Mouse (Mus musculus) frontal cortex, adult 2 months (tissue): ENCODE measurements around the gene Arl11. TPM values are rescaled to one million over a fixed set of nuclear protein-coding genes. Genes with fewer than 3 reads are reported as not detected.

Experiments used
- DNase-seq, 2 experiments: peaks; one replicate each; pipeline ENCODE4 v3.0.0; 2022; ENCODE audit warnings: low spot score in 1 of 2; ENCODE audit errors: extremely low spot score in 1 of 2
- polyA plus RNA-seq: library from polyadenylated mRNA; depleted of rRNA; stranded (reverse); fragments of >200 nt; gene quantifications from 2 replicates; pipeline ENCODE4 v1.2.3, GENCODE M21; 2012; rRNA removed

The Arl11 gene
- polyA plus RNA-seq, 1 experiment, result 1.2 TPM

DNA sequence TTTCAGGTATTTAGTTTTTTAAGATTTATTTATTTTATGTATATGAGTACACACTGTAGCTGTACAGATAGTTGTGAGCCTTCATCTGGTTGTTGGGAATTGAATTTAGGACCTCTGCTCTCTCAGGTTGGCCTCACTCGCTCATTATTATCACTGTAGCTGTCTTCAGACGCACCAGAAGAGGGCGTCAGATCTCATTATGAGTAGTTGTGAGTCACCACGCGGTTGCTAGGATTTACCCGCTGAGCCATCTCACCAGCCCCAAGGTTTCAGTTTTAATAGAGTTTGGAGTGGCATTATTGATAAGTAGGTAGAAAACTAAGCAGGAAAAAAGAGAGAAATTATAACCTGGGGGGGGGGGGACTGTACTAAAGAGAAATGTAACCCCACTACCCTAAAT, 17.5 kb downstream of the Arl11 start:
- DNase-seq, result peak in 1 of 2 experiments; percentile 23

DNA sequence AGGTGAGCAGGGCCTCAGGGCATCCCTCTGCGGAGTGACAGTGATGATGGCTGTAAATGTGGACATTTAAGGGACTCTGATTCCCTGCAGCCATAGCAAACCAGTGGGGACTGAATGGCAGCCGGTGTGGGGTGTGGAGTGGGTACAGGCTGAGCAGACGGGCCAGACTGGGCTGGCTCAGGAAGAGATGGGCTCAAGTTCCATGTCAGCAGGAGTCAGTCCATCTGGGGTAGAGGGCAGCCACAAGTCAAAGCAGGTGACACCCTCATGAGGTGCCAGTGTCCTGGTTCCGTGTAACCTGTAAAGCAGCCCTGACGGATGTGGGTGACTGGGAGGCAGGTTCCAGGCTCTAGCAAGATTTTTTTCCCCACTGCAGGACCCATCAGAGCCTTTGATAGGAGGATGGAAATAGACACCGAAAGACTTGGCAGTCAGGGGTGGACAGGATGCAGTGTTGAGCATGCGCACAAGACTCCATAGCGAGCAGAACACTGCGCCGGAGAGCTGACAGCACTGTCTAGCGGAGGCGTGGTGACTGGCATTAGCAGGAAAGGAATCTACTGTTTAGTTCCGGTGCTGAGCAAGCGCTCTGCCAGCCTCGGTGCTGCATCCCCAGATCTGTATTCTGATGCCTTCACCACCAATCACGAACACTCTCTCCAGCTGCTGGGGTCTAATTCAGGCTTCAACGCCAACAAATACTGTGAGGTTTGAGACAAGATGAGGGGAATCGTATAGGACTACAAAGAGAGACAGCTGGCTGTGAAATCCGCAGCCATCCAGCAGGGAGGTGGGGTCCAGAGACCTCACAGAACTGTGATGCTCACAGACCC, 18.3 kb downstream of the Arl11 start:
- DNase-seq, result peak; percentile 93 to 94

DNA sequence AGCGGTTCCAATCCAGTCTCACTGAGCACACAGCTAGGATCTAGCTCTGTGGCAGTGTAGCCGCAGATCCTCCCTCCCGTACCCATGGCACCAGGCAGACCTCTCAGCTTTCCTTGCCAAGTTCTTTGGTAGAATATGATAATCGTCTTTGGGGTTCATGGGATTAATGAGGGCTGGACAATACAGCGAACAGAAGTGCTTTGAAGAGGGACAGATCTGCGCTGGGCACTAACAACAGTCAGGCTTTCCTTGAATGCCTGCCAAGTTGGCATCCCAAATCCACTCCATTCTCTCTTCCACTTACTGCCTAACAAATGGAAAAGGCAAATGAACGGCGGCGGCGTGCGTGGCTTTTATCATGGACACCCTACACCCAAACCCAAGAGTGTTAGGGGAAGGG, 21.0 kb downstream of the Arl11 start:
- DNase-seq, result peak; percentile 23 to 63

DNA sequence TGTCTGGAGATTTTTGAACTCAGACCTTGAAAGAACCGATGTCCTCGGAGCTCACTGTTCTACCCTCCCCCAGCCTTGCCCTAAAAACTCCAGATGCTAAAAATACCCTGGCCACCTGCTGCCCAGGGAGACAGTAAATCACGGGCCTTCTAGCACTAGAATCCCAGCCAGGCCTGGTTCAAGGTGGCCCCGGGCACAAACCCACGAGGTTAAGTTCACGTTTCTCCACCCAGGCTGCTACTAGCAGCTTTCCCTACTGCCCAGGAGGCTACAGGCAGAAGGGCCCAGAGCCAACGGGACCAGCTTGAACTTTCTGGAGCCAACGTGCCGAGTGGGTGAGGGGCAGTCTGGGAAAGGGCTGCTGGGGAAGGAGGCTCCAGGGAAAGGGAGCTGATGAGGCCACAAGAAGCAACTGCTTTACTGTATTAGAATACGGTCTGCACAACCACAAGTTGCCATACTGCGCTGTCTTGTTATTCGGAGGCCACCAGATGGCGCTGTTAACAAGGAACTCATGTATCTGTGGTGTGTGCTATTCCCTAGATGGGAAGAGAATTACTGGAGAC, 21.5 kb downstream of the Arl11 start:
- DNase-seq, result peak; percentile 60 to 88

DNA sequence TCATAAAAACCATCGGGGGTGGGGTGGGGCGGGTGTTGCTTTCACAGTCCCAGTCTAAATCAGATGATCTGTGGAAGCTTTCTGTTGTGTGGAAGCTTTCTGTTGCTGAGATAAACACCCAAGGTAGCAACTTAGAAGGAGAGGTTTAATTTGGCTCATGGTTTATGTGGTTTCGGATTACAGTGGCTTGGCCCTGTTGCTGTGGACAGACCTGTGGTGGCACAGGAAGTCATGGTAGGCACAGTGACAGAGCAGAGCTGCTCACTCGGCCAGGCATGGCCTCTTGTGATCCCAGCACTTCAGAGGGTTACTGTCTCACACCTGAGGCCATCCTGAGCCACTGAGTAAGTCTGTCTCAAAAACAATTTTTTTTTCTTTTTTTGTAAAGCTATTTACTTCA, 29.8 kb downstream of the Arl11 start:
- DNase-seq, result no peak

DNA sequence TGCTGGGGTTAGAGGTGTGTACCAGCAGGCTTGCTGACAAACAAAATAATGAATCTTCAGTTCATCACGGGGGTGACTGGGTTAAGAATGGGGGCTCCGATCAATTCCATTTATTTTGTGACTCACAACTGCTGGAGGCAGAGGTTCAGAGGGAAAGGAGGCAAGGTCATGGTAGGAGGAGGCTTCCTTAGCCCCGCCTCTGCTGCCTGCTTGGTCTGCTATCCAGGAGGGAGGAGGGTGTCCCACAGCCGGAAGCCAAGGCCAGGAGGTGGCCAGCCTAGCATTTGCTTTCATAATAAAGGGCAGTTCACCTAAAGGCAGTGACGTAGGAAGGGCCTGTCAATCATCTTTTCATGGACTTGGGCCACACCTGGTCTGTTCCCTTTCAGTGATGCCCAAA, 35.0 kb downstream of the Arl11 start:
- DNase-seq, result no peak

DNA sequence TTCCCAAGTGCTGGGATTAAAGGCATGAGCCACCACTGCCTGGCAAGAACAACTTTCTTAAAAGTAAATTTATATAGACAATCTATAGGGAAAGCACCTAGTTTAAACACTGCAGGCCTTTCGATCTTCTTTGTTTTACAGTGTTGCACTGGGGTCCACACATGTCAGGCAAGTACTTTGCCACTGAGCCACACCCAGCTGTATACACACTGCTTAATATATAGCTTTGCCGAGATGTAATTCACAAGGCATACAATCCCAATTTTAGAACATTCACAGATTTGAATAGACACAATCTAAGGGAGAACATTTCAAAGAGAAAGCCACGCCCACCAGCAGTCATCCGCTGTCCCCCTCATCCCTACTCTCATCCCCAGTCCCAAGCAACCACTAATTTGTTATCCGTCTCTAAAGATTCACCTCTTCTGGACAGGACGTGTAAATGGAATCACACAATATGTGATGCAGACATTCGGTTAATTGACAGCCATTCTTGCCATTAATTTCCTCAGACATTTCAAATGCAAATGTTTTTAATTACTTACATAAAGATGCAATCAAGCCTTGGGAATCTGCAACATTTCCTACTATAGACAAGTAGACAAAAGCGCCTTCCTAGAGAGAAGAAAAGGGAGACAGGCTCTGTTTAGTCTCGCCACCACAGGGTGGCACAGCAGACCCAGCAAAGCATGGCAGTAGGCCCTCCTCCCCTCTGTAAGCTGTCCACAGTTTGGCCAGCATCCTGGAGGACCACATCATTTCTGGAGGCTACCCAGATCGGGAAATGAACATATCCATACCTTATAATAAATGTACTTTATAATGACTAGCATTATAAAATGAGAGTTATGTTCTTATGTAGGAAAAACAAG, 37.5 kb downstream of the Arl11 start:
- DNase-seq, result peak in 1 of 2 experiments; percentile 57

DNA sequence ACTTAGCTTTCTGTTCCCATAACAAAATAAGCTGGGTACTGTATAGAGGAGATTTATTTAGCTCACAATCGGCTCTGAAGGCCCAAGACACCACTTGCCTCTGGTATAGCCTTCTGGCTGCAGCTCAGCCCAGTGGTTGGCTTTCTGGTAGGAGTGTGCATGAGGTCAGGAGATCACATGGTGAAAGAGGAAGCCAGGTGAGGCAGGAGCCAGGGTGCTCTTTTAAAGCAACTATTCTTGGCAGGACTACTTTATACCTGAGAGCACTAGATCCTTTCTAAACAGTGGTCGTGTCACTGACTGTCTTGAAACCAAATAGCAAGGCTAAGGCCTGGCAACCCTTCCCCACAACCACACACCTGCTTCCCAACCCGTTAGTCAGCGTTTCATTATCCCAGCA, 40.3 kb downstream of the Arl11 start:
- no peak for DNase-seq

DNA sequence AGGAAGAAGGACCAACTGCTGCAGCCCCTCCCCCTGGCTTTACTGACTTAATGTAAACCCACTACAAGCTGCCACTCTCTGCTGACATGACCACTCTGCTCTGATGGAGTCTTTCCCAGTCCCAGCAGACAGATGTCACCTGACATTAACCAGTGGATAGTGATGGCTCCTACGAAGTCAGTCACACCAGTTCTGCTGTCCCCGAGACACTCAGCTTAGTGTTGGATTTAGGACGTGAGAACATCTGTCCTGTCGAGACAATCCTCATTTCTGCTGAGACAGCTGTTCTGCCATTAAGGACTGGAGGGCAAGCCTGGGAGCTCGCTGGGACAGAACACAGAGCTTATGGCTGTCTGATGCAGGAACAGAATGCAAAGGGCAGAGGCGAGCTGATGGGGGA, 41.3 kb downstream of the Arl11 start:
- DNase-seq, result no peak

DNA sequence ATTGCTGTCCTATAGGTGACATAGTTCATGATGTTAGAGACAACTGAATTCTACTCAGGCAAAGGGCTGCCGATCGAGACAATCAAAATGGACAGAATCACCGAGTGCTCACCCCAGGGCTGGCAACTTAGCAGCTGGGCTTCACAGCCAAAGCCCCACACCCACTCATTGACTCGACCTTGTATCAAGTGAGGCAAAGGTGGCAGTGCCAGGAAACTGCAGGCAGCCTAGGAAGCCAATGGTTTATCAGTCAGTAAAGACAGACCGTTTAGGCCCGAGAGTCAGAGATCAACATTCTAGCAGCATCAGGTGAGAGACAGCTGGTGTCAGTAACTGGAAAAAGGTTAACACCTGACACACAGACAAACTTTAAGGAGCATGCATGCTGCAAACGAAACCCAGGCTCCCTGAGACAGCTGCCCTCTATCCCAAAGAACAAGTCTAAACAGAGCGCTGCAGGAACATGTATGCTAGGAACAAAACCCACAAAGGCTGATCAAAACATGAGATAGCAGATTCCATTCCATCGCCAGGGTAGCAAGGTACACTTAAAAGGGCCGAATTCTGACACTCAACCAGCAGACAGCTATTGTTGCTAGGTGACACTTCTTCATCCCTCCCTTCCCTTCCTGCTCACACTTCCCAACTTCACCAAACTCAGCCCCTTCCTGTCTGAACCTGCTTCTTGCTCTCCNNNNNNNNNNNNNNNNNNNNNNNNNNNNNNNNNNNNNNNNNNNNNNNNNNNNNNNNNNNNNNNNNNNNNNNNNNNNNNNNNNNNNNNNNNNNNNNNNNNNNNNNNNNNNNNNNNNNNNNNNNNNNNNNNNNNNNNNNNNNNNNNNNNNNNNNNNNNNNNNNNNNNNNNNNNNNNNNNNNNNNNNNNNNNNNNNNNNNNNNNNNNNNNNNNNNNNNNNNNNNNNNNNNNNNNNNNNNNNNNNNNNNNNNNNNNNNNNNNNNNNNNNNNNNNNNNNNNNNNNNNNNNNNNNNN, 45.0 kb downstream of the Arl11 start:
- no peak for DNase-seq

DNA sequence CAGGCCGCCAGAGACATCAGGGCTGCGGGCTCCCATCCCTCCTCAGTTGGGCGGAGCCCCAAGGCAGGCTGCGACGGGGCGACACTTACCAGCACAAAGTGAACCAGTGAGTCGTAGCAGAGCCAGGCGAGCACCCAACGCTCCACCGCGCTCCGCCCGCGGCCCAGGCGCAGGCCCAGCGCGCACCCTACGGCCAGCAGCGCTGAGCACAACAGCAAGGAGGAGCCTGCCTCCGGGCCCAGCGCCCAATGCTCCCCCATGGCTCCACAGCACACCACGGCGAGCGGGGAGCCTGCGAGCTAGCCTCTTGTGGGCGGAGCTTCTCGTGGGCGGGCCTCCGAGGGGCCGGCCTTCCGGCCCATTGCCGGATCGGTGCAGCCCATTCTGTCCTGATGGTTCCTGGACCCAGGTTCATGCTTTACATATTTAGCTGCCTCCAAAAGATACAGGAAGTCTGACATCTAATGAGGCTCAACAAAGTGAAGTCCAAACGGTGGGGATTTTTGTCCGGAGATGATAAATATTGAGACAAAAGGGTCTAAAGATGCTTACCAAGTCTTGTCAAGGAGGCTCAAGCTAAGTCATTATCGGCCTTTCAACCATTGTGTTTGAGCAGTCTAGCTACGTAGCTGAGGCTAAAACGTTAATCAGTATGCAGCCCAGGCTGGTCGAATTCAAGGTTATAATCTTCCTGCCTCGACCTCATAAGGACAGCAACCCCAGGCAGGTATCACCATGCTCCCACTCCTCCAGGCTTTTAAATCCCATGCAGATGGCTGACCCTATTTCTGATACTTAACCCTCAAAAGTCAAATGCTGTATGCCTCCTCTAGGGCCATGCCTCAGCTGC, 50.8 kb downstream of the Arl11 start, which contains the start of gene Ebpl:
Gene Ebpl (minus strand): TSS at position 309 of the 850 bp plus-strand sequence.
- DNase-seq, result peak; percentile 85 to 91

DNA sequence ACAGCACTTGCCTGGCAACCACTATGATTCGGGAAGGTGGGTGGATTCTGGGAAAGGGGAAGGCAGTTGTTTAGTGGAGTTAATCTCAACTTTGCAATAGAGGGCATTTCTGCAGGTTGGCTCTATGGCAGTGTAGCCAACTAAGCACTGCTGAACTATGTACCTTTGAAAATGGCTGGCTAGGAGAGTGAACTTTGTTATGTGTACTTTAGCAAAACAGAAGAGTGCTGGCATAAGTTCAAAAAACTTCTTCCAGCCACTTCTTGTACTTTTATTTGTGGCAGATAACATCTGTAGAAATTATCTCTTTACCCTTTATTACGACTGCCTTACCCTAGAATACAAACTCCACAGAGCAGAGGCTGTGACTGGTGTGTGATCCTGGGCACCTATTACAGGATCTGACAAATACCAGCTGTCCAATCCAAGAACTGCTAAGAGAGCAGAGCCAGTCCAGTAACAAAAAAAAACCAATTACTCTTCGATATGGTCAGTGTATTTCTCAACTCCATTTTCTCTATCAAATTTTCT, 51.5 kb downstream of the Arl11 start:
- no peak for DNase-seq

Other genes with a start within 250 kb of the Arl11 start
- gene Sacs, start 171.3 kb upstream of the Arl11 start, polyA plus RNA-seq, result 11.0 and 11.9 TPM in 2 replicates
- 0.71 and 1.4 TPM in 2 replicates for gene Sgcg, start 51.3 kb upstream of the Arl11 start, polyA plus RNA-seq
- gene Ebpl, start 50.7 kb downstream of the Arl11 start, polyA plus RNA-seq, result 4.0 TPM in 2 replicates
- 39.0 and 45.4 TPM in 2 replicates for gene Kpna3, start 130.1 kb downstream of the Arl11 start, polyA plus RNA-seq
- 33.4 and 35.7 TPM in 2 replicates for gene Spryd7, start 247.1 kb downstream of the Arl11 start, polyA plus RNA-seq